Mouse (Mus musculus) forebrain, embryonic 10.5 days (tissue): ENCODE results near the gene Hrh1. TPM values are rescaled to one million over a fixed set of nuclear protein-coding genes. Genes with fewer than 3 reads are reported as not detected.

ENCODE experiments used
- DNase-seq: peaks from one replicate; pipeline ENCODE4 v3.0.0-alpha.2; 2017; ENCODE audit warnings: low spot score; ENCODE audit errors: extremely low spot score
- H3K27ac ChIP-seq: fragments of 300-500 bp; sonication (generic); 2 replicates; pipeline ENCODE4 v1.5.1; 2016; ENCODE audit warnings: mild to moderate bottlenecking
- H3K27me3 ChIP-seq: fragments of 300-500 bp; sonication (generic); 2 replicates; pipeline ENCODE4 v1.6.1; 2016; ENCODE audit warnings: mild to moderate bottlenecking; ENCODE audit not compliant: poor library complexity, severe bottlenecking
- H3K36me3 ChIP-seq: fragments of 300-500 bp; sonication (generic); replicated peaks from 2 replicates; pipeline ENCODE4 v1.6.1; 2016; ENCODE audit warnings: mild to moderate bottlenecking, moderate library complexity
- H3K4me1 ChIP-seq: fragments of 300-500 bp; sonication (generic); 2 replicates; pipeline ENCODE4 v1.6.1; 2016
- H3K4me3 ChIP-seq: fragments of 300-500 bp; sonication (generic); 2 replicates; pipeline ENCODE4 v1.5.1; 2016; ENCODE audit warnings: mild to moderate bottlenecking, moderate library complexity
- H3K9me3 ChIP-seq: fragments of 300-500 bp; sonication (generic); 2 replicates; pipeline ENCODE4 v1.6.1; 2016; ENCODE audit warnings: mild to moderate bottlenecking, moderate library complexity
- WGBS: fragments of 180-500 bp; shearing (Covaris S2); methylation state at CpG from one replicate; pipeline ENCODE4 v1.1.7; 2016; 5-methylcytosine and 5-hydroxymethylcytosine counted together
- polyA plus RNA-seq: library from polyadenylated mRNA; unstranded; fragments of >200 nt; fragmentation: Nextera tagmentation; extraction: Ambion mirVana; gene quantifications from 2 replicates; pipeline ENCODE4 v1.2.1, GENCODE M21; 2016

The Hrh1 gene
- polyA plus RNA-seq, 1 experiment from 2014 or later, result 0.21 TPM

- Histone ChIP-seq H3K27me3 (no peaks in the 10 kb centered on the region), H3K9me3 (no peaks in the 10 kb centered on the region; the same call in 1 of the 2 replicates), H3K36me3 (no peaks in the 10 kb centered on the region), H3K27ac (no peak overlapping the region), H3K4me1 (peaks cover 9% of the 10 kb centered on the region; the same call in 1 of the 2 replicates), H3K4me3 (no peak overlapping the region)
- WGBS, result 86% methylated on average over 3 of the region's 3 CpGs
- no peak for DNase-seq
Observed at GRCm38 (mm10) chr6:114444976-114445375, 47.2 kb downstream of the Hrh1 start.

DNA sequence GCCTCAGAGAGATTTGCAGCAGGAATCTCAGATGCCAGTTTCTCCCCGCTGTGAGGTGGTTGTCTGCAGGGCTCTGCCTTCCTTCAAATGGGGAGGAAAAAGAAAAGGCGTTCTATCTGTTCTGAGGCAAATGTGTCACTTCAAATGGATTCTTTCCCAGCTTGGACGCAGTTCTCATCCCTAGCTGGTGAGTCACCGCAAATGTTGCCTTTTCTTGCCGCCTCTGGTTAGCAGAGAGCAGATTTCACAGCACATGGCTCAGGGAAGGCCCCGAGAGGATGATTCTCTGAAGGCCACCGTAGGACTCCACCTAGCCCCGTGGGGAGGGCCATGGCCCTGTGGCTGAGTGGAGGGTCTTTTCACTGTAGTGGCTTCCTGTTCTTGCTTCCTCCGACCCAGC lies 51.2 kb downstream of the Hrh1 start:
- no peak overlapping the region for H3K4me3 ChIP-seq
- no peak for DNase-seq
- WGBS, result 82% methylated on average over 9 of the region's 9 CpGs
- no peaks in the 10 kb centered on the region for H3K36me3 ChIP-seq
- H3K4me1 ChIP-seq, result no peaks in the 10 kb centered on the region
- no peaks in the 10 kb centered on the region for H3K27me3 ChIP-seq
- H3K27ac ChIP-seq, result no peak overlapping the region
- no peaks in the 10 kb centered on the region for H3K9me3 ChIP-seq

DNA sequence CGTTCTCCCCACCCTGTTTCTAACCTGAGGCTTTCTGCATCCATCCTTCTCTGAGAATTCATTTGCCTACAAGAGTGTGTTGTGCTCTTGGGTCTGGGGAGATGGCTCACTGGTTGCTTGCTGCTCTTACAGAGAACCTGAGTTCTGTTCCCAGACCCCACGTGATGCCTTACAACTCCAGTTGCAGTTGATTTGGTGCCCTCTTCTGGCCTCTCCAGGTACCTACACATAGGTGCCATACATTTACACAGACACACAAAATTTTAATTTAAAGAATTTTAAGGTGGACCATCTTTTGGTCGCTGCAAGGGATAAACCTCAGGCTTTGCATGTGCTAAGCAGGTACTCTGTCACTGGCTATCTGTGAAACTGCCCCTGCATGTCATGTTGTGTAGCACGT lies 57.5 kb downstream of the Hrh1 start:
- H3K9me3 ChIP-seq, result peaks cover 6% of the 10 kb centered on the region; the same call in 1 of the 2 replicates
- H3K4me3 ChIP-seq, result no peak overlapping the region
- H3K4me1 ChIP-seq, result peaks cover 12% of the 10 kb centered on the region
- H3K36me3 ChIP-seq, result no peaks in the 10 kb centered on the region
- DNase-seq, result no peak
- no peak overlapping the region for H3K27ac ChIP-seq
- WGBS, result 86% methylated on average over 4 of the region's 4 CpGs
- H3K27me3 ChIP-seq, result no peaks in the 10 kb centered on the region

- no peak for DNase-seq
- no peaks in the 10 kb centered on the region for H3K27me3 ChIP-seq
- 66% methylated on average over 12 of the region's 12 CpGs for WGBS
- no peak overlapping the region for H3K4me3 ChIP-seq
- no peak overlapping the region for H3K27ac ChIP-seq
- no peaks in the 10 kb centered on the region for H3K36me3 ChIP-seq
- peaks cover 12% of the 10 kb centered on the region for H3K9me3 ChIP-seq
- H3K4me1 ChIP-seq, result peaks cover 12% of the 10 kb centered on the region
Observed at GRCm38 (mm10) chr6:114456255-114457042, 58.7 kb downstream of the Hrh1 start.

- Histone ChIP-seq H3K4me3 (no peak overlapping the region), H3K9me3 (peaks cover 13% of the 10 kb centered on the region), H3K27me3 (no peaks in the 10 kb centered on the region), H3K36me3 (no peaks in the 10 kb centered on the region), H3K4me1 (peaks cover 12% of the 10 kb centered on the region), H3K27ac (no peak overlapping the region)
- WGBS, result 81% methylated on average over 3 of the region's 3 CpGs
- no peak for DNase-seq
Observed at GRCm38 (mm10) chr6:114457299-114457698, 59.6 kb downstream of the Hrh1 start.

GRCm38 (mm10) chr6:114458191-114458590 lies 60.5 kb downstream of the Hrh1 start:
- Histone ChIP-seq H3K36me3 (no peaks in the 10 kb centered on the region), H3K27me3 (no peaks in the 10 kb centered on the region), H3K27ac (no peak overlapping the region), H3K9me3 (peaks cover 13% of the 10 kb centered on the region), H3K4me3 (no peak overlapping the region), H3K4me1 (peaks cover 14% of the 10 kb centered on the region)
- WGBS, result 86% methylated on average over 5 of the region's 5 CpGs
- no peak for DNase-seq

GRCm38 (mm10) chr6:114459969-114460368 lies 62.2 kb downstream of the Hrh1 start:
- Histone ChIP-seq H3K9me3 (peaks cover 11% of the 10 kb centered on the region), H3K4me3 (no peak overlapping the region), H3K36me3 (no peaks in the 10 kb centered on the region), H3K27me3 (no peaks in the 10 kb centered on the region), H3K4me1 (peaks cover 16% of the 10 kb centered on the region), H3K27ac (no peak overlapping the region)
- no peak for DNase-seq
- WGBS, result 90% methylated on average over 2 of the region's 2 CpGs

DNA sequence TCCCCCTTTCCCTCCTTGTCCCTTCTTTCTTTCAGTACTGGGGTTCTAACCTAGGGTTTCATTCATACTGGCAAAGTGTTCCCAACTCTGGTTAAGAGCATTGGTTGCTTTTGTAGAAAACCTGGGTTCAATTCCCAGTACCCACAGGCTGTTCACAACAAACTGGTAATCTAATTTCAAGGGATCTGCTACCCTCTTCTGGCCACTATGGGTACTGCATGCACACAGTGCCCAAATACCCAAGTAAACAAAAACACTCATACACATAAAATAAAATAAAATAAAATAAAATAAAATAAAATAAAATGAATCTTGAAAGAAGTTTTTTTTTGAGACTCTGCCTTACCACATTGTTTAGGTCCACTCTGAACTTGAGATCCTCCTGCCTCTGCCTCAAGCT lies 63.8 kb downstream of the Hrh1 start:
- no peak for DNase-seq
- peaks cover 12% of the 10 kb centered on the region; the same call in 1 of the 2 replicates for H3K9me3 ChIP-seq

DNA sequence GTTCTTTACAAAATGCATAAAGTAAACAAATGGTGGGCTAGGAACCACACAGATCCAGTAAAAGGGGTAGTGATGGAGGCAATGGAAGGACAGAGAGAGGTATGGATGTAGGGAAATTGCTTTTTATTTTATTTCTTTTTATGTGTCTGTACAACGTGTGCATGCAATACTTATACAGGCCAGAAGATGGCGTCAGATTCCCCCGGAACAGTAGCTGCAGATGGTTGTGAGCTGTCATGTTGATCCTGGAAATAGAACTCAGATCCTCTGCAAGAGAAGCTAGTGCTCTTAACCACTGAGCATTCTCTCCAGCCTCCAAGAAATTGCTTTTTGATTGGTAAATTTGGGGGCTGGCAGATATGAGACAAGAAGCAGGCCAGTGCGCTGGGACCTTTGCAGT lies 65.0 kb downstream of the Hrh1 start:
- H3K27ac ChIP-seq, result no peak overlapping the region
- no peak for DNase-seq
- no peak overlapping the region for H3K4me3 ChIP-seq
- no peaks in the 10 kb centered on the region for H3K36me3 ChIP-seq
- no peaks in the 10 kb centered on the region for H3K27me3 ChIP-seq
- peaks cover 12% of the 10 kb centered on the region; the same call in 1 of the 2 replicates for H3K9me3 ChIP-seq
- WGBS, result 25% methylated on average over 4 of the region's 4 CpGs
- H3K4me1 ChIP-seq, result peaks cover 13% of the 10 kb centered on the region

More for the DNA sequence above, 63.8 kb downstream of the Hrh1 start:
- Histone ChIP-seq H3K36me3 (no peaks in the 10 kb centered on the region), H3K4me1 (peaks cover 15% of the 10 kb centered on the region), H3K27me3 (no peaks in the 10 kb centered on the region), H3K27ac (no peak overlapping the region), H3K4me3 (no peak overlapping the region)

DNA sequence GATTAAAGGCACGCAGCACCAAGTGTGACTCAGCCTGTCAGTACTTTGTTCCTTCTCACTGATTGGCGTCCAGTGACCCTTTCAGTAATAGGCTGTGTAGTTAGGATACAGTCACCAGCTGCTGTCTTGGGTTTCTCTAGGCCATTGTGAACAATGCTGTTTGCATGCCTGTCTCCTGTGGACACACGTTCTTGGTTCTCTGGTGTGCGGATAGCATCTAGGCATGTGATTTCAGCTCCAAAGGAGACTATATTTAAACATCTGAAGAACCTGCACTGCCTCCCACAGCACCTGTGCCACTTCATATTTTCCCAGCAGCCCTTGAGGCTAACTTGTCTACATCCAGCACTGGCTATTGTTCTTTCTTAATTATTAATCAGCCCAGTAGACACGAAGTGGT lies 75.8 kb downstream of the Hrh1 start:
- 74% methylated on average over 5 of the region's 5 CpGs for WGBS
- H3K4me1 ChIP-seq, result peaks cover 7% of the 10 kb centered on the region; the same call in 1 of the 2 replicates
- H3K36me3 ChIP-seq, result no peaks in the 10 kb centered on the region
- H3K4me3 ChIP-seq, result no peak overlapping the region
- H3K9me3 ChIP-seq, result no peaks in the 10 kb centered on the region
- no peak for DNase-seq
- no peak overlapping the region for H3K27ac ChIP-seq
- 0 out of 2 replicates have a peak, but pooled peaks cover 2% of the 10 kb centered on the region for H3K27me3 ChIP-seq

GRCm38 (mm10) chr6:114474059-114474458 lies 76.3 kb downstream of the Hrh1 start:
- no peak overlapping the region for H3K27ac ChIP-seq
- H3K27me3 ChIP-seq, result 0 out of 2 replicates have a peak, but pooled peaks cover 6% of the 10 kb centered on the region
- peaks cover 11% of the 10 kb centered on the region for H3K4me1 ChIP-seq
- H3K36me3 ChIP-seq, result no peaks in the 10 kb centered on the region
- DNase-seq, result no peak
- WGBS, result 94% methylated on average over 3 of the region's 3 CpGs
- H3K9me3 ChIP-seq, result no peaks in the 10 kb centered on the region
- no peak overlapping the region for H3K4me3 ChIP-seq

DNA sequence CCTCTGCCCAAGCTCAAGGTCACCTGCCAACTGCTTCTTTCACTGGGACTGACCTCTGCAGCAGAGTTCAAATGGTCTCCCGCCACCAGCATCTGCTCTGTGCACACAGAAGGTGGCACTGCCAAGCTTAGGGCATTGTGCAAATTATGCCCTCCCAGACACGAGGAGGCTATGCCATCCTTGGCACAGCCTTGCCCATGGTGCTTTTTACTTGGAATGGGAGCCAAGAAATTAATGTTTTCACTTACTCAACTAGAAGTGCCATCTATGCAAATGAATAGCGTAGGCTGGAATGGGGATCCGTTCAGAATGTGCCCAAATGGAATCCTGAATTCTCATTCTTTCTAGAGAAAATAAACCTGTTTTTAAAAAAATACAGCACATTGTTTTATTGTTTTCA lies 77.2 kb downstream of the Hrh1 start:
- no peak overlapping the region for H3K4me3 ChIP-seq
- no peaks in the 10 kb centered on the region for H3K9me3 ChIP-seq
- no peak for DNase-seq
- WGBS, result 87% methylated on average over 4 of the region's 4 CpGs
- H3K27me3 ChIP-seq, result 0 out of 2 replicates have a peak, but pooled peaks cover 6% of the 10 kb centered on the region
- H3K4me1 ChIP-seq, result peaks cover 11% of the 10 kb centered on the region
- H3K36me3 ChIP-seq, result no peaks in the 10 kb centered on the region
- no peak overlapping the region for H3K27ac ChIP-seq

- WGBS, result 29% methylated on average over 4 of the region's 4 CpGs
- no peak for DNase-seq
- Histone ChIP-seq H3K36me3 (no peaks in the 10 kb centered on the region), H3K4me1 (peaks cover 4% of the 10 kb centered on the region), H3K27ac (no peak overlapping the region), H3K27me3 (0 out of 2 replicates have a peak, but pooled peaks cover 6% of the 10 kb centered on the region), H3K9me3 (no peaks in the 10 kb centered on the region), H3K4me3 (no peak overlapping the region)
Observed at GRCm38 (mm10) chr6:114478771-114479170, 81.0 kb downstream of the Hrh1 start.
